Mouse (Mus musculus) gastrocnemius, adult 8-10 months (tissue): ENCODE measurements around the gene Ptgir. TPM values are rescaled to one million over a fixed set of nuclear protein-coding genes. Genes with fewer than 3 reads are reported as not detected.
"Not testable (repeated sequence)": the region's sequence is repeated elsewhere in the genome, so short reads cannot be mapped to it uniquely, and the experiment has no call there.

Experiments
- DNase-seq, 2 experiments: peaks; one replicate each; pipeline ENCODE4 v3.0.0; 2022; ENCODE audit warnings: low spot score in 2 of 2
- total RNA-seq, 4 experiments: library from RNA; stranded (reverse); gene quantifications; 2 replicates each; pipeline ENCODE4 v1.2.4; 2022

Gene Ptgir
- total RNA-seq, 4 experiments from 2014 or later = 0.62 to 0.97 (median 0.93) TPM

- no peak for DNase-seq
Observed at GRCm38 (mm10) chr7:16940292-16940691, 34.0 kb downstream of the Ptgir start.

- no peak for DNase-seq
Observed at GRCm38 (mm10) chr7:16942861-16943260, 36.6 kb downstream of the Ptgir start.

- DNase-seq = peak in 1 of 2 experiments; percentile 39
Observed at GRCm38 (mm10) chr7:16944061-16944807, 37.9 kb downstream of the Ptgir start, which contains the start of gene Pnmal2. TSS of gene Pnmal2 (plus strand) at chr7:16944682.

GRCm38 (mm10) chr7:16944808-16945315 is 38.6 kb downstream of the Ptgir start:
- DNase-seq = no peak

- no peak for DNase-seq
Observed at GRCm38 (mm10) chr7:16945419-16945818, 39.1 kb downstream of the Ptgir start.

GRCm38 (mm10) chr7:16946441-16947348 is 40.4 kb downstream of the Ptgir start:
- DNase-seq = no peak

GRCm38 (mm10) chr7:16947349-16947895 is 41.1 kb downstream of the Ptgir start:
- no peak for DNase-seq

- DNase-seq = no peak
Observed at GRCm38 (mm10) chr7:16947959-16948361, 41.7 kb downstream of the Ptgir start.

- no peak for DNase-seq
Observed at GRCm38 (mm10) chr7:16948923-16949458, 42.7 kb downstream of the Ptgir start.

- DNase-seq = peak; percentile 28 to 41
Observed at GRCm38 (mm10) chr7:16949908-16950841, 43.9 kb downstream of the Ptgir start.

GRCm38 (mm10) chr7:16950861-16951635 is 44.8 kb downstream of the Ptgir start:
- peak; percentile 44 to 60 for DNase-seq

GRCm38 (mm10) chr7:16953776-16954175 is 47.5 kb downstream of the Ptgir start:
- DNase-seq = not testable (repeated sequence)

- no peak for DNase-seq
Observed at GRCm38 (mm10) chr7:16955712-16956111, 49.4 kb downstream of the Ptgir start.

- no peak for DNase-seq
Observed at GRCm38 (mm10) chr7:16956410-16957265, 50.3 kb downstream of the Ptgir start.

- DNase-seq = no peak
Observed at GRCm38 (mm10) chr7:16959539-16960187, 53.4 kb downstream of the Ptgir start, which contains the start of gene Pnmal1. TSS of gene Pnmal1 (plus strand) at chr7:16959679.
